Comparison of ENCODE assay signal across 27 mouse cellular contexts in the genomic region with DNA sequence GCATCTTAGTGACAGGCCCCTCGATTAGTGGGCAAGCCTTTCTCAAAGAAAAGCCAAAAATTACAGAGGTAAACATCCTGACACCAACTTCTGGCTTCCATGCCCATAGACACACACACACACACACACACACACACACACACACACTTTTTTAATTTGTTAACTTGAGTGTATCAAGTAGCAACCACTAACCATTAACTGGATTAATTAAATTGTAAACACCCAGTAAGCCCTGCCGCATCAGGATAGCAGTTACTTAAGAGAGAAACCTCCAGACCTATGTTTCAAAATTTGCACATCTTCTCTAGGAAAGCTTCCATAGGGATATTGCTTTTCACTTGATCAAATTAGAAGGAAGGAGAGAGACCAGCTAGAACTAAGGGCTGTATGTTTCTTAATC.
DNase-seq lines count a peak whose midpoint lies in the region; ATAC-seq and TF ChIP-seq lines count a peak whose summit lies in the region.
"Had no signal": no experiment of that assay in that cellular context is flagged by ENCODE, and none has a peak within 500 bp of the region (broad histone marks: within the 10 kb centered on the region; RNA-seq: fewer than 3 reads in every experiment).

No protein-coding gene starts in this region.

- H3K9me3 ChIP-seq in embryonic facial prominence, embryonic 13.5 days: no peaks in the 10 kb centered on the region
- H3K9me3 ChIP-seq in embryonic facial prominence, embryonic 10.5 days: no peaks in the 10 kb centered on the region
- H3K9me3 ChIP-seq in kidney, embryonic 14.5 days (ENCODE audit: control insufficient read depth, low read length): no peaks in the 10 kb centered on the region
- no peaks in the 10 kb centered on the region for H3K9me3 ChIP-seq in kidney, embryonic 16.5 days (ENCODE audit: low read length)
- no peaks in the 10 kb centered on the region for H3K9me3 ChIP-seq in kidney, embryonic 15.5 days (replicated peaks)
- H3K9me3 ChIP-seq: forebrain, embryonic 10.5 days; forebrain, embryonic 12.5 days; G1E had no signal

- WGBS in embryonic facial prominence, embryonic 13.5 days: 63% methylated on average over 2 of the region's 2 CpGs
- 66% methylated on average over 2 of the region's 2 CpGs for WGBS in embryonic facial prominence, embryonic 10.5 days
- 40% methylated on average over 2 of the region's 2 CpGs for WGBS in kidney, adult 2 months
- 81% methylated on average over 2 of the region's 2 CpGs for WGBS in kidney, embryonic 14.5 days
- WGBS in kidney, embryonic 16.5 days: 63% methylated on average over 2 of the region's 2 CpGs
- 77% methylated on average over 2 of the region's 2 CpGs for WGBS in kidney, embryonic 15.5 days

- no peak overlapping the region for H3K4me2 ChIP-seq in embryonic facial prominence, embryonic 13.5 days
- no peak overlapping the region for H3K4me2 ChIP-seq in kidney, embryonic 14.5 days (replicated peaks; ENCODE audit: low read depth, low read length)
- H3K4me2 ChIP-seq in kidney, embryonic 16.5 days (replicated peaks; ENCODE audit: low read depth, low read length): no peak overlapping the region
- H3K4me2 ChIP-seq in kidney, embryonic 15.5 days: no peak overlapping the region
- H3K4me2 ChIP-seq: forebrain, embryonic 12.5 days had no signal

- TF ChIP-seq POLR2A in kidney, adult 2 months (IDR thresholded peaks at IDR 0.05; ENCODE audit: low read depth, low read length): no peak

- H3K36me3 ChIP-seq in embryonic facial prominence, embryonic 13.5 days: no peaks in the 10 kb centered on the region
- no peaks in the 10 kb centered on the region for H3K36me3 ChIP-seq in embryonic facial prominence, embryonic 10.5 days (replicated peaks)
- H3K36me3 ChIP-seq in kidney, adult 2 months (ENCODE audit: control insufficient read depth, insufficient read depth, low read length): no peaks in the 10 kb centered on the region
- no peaks in the 10 kb centered on the region for H3K36me3 ChIP-seq in kidney, embryonic 14.5 days (ENCODE audit: control insufficient read depth, insufficient read depth, low read length)
- H3K36me3 ChIP-seq in kidney, embryonic 16.5 days (ENCODE audit: insufficient read depth, low read length): no peaks in the 10 kb centered on the region
- H3K36me3 ChIP-seq in kidney, embryonic 15.5 days: no peaks in the 10 kb centered on the region
- H3K36me3 ChIP-seq: forebrain, embryonic 10.5 days; forebrain, embryonic 12.5 days; G1E had no signal

- no peak overlapping the region for H3K9ac ChIP-seq in embryonic facial prominence, embryonic 13.5 days
- no peak overlapping the region for H3K9ac ChIP-seq in kidney, embryonic 14.5 days (ENCODE audit: low read depth, low read length)
- H3K9ac ChIP-seq in kidney, embryonic 16.5 days (replicated peaks; ENCODE audit: low read length): no peak overlapping the region
- H3K9ac ChIP-seq in kidney, embryonic 15.5 days: no peak overlapping the region
- H3K9ac ChIP-seq: forebrain, embryonic 12.5 days had no signal

- DNase-seq in embryonic facial prominence, embryonic 10.5 days (ENCODE audit: low spot score): no peak
- peak; percentile 62 for DNase-seq in kidney, adult 2 months
- DNase-seq in kidney, adult 18-20 months: no peak
- peak; percentile 15 to 38 for DNase-seq in kidney, postnatal 36 days
- DNase-seq: adrenal gland, adult 8-10 months; adrenal gland, postnatal 14 days; adrenal gland, postnatal 36 days; B cell, adult 2 months; cerebellum, adult 11-12 months; cerebellum, adult 2 months; cerebellum, adult 9-10 months; cerebellum, postnatal 10 days; cerebellum, postnatal 25 days had no signal

- no peak for TF ChIP-seq CTCF in kidney, adult 2 months (conservative IDR thresholded peaks at IDR 0.05; ENCODE audit: insufficient read depth, insufficient read length, low read depth, low read length)

- no peak overlapping the region for H3K4me3 ChIP-seq in embryonic facial prominence, embryonic 13.5 days
- no peak overlapping the region for H3K4me3 ChIP-seq in embryonic facial prominence, embryonic 10.5 days
- H3K4me3 ChIP-seq in kidney, adult 2 months (ENCODE audit: insufficient read depth, low read depth, low read length): no peak overlapping the region
- H3K4me3 ChIP-seq in kidney, embryonic 14.5 days (ENCODE audit: low read length): no peak overlapping the region
- no peak overlapping the region for H3K4me3 ChIP-seq in kidney, embryonic 16.5 days (ENCODE audit: low read length)
- no peak overlapping the region for H3K4me3 ChIP-seq in kidney, embryonic 15.5 days (replicated peaks)
- H3K4me3 ChIP-seq: erythroblast, embryonic 14.5 days; forebrain, embryonic 10.5 days; forebrain, embryonic 12.5 days had no signal

- no peaks in the 10 kb centered on the region for H3K27me3 ChIP-seq in embryonic facial prominence, embryonic 13.5 days
- H3K27me3 ChIP-seq in embryonic facial prominence, embryonic 10.5 days (replicated peaks; ENCODE audit: low read depth, poor library complexity, severe bottlenecking): no peaks in the 10 kb centered on the region
- H3K27me3 ChIP-seq in kidney, adult 2 months (replicated peaks; ENCODE audit: control insufficient read depth, insufficient read depth, low read length): no peaks in the 10 kb centered on the region
- H3K27me3 ChIP-seq in kidney, embryonic 14.5 days (ENCODE audit: control insufficient read depth, insufficient read depth, low read length): no peaks in the 10 kb centered on the region
- H3K27me3 ChIP-seq in kidney, embryonic 16.5 days (ENCODE audit: insufficient read depth, low read length): no peaks in the 10 kb centered on the region
- no peaks in the 10 kb centered on the region for H3K27me3 ChIP-seq in kidney, embryonic 15.5 days
- H3K27me3 ChIP-seq: CH12.LX; forebrain, embryonic 12.5 days had no signal

- 0 out of 2 replicates have a peak overlapping the region, but pooled peaks have one; percentile 1 for H3K27ac ChIP-seq in embryonic facial prominence, embryonic 13.5 days
- no peak overlapping the region for H3K27ac ChIP-seq in embryonic facial prominence, embryonic 10.5 days (replicated peaks)
- H3K27ac ChIP-seq in kidney, adult 2 months (ENCODE audit: insufficient read depth, low read depth, low read length): no peak overlapping the region; the same call in 1 of the 2 replicates
- no peak overlapping the region for H3K27ac ChIP-seq in kidney, embryonic 14.5 days (ENCODE audit: low read depth, low read length)
- no peak overlapping the region for H3K27ac ChIP-seq in kidney, embryonic 16.5 days (ENCODE audit: low read length)
- no peak overlapping the region for H3K27ac ChIP-seq in kidney, embryonic 15.5 days
- H3K27ac ChIP-seq: forebrain, embryonic 10.5 days; forebrain, embryonic 12.5 days had no signal

- H3K4me1 ChIP-seq in embryonic facial prominence, embryonic 13.5 days: peaks cover 2% of the 10 kb centered on the region; the same call in 1 of the 2 replicates
- H3K4me1 ChIP-seq in embryonic facial prominence, embryonic 10.5 days: no peaks in the 10 kb centered on the region
- H3K4me1 ChIP-seq in kidney, adult 2 months (ENCODE audit: control insufficient read depth, insufficient read depth, low read length): peaks cover 8% of the 10 kb centered on the region; the same call in 1 of the 2 replicates
- no peaks in the 10 kb centered on the region for H3K4me1 ChIP-seq in kidney, embryonic 14.5 days (ENCODE audit: control insufficient read depth, insufficient read depth, low read length)
- H3K4me1 ChIP-seq in kidney, embryonic 16.5 days (ENCODE audit: insufficient read depth, low read length): no peaks in the 10 kb centered on the region
- no peaks in the 10 kb centered on the region for H3K4me1 ChIP-seq in kidney, embryonic 15.5 days

- ATAC-seq in embryonic facial prominence, embryonic 13.5 days (ENCODE audit: insufficient number of reproducible peaks, insufficient read depth, low FRiP score, low TSS enrichment, low read depth): no peak
- no peak for ATAC-seq in kidney, embryonic 14.5 days (ENCODE audit: low FRiP score, low TSS enrichment)
- peak; percentile 63; the same call in 1 of the 2 replicates for ATAC-seq in kidney, embryonic 16.5 days (ENCODE audit: low FRiP score, low TSS enrichment)
- no peak for ATAC-seq in kidney, embryonic 15.5 days (replicated peaks; ENCODE audit: low FRiP score)
- ATAC-seq: activated CD4-positive, CD25-positive, alpha-beta regulatory T cell, adult 4 months; CD4-positive, CD25-positive, alpha-beta regulatory T cell, adult 4 months; forebrain, embryonic 14.5 days; forebrain, embryonic 16.5 days; Patski had no signal

Comparison
In these comparisons a context has a peak if more than half of its experiments do, and no peak if none do; other contexts are left out.
1. DNase-seq: peak in kidney, adult 2 months (single experiment) and kidney, postnatal 36 days (2 of 2); none in embryonic facial prominence, embryonic 10.5 days (single experiment) and kidney, adult 18-20 months (single experiment).